10 mouse cellular contexts compared by ENCODE assay signal in the genomic region with DNA sequence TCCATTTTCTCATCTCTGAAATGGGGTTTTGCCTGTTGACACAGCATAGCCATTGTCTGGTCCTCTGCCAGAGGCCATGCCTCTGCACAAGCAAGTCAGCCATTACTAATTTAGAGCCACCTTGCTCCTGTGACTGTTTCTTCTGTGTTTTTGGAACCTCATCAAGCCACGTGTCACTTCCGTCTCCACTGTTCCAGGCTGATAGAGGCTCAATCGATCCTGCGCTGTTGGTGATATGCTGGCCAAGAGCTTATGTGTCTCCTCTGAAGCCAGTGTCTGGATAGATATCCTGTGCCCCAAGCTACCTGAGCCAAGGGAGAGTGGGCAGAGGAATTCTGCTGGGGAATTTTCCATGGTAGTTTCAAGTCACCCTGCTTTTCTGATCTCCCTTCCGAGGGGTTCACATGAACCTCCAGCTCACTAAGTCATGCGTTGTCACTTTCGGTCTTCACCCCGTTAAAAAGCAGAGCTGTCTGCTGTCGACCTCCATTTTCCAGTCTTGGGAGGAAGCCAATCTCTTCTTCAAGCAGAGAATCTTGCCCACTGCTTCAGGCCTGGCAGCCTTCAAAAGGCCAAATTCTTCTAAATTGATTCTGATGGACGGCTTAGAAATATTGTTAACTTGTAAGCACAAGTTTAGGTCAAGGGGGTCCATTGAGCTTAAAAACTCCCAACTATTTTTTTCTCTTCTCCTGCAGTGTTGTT.
A peak's percentile ranks its signal among the peaks of the same experiment; 100 is the strongest.
DNase-seq lines count a peak whose midpoint lies in the region; ATAC-seq lines count a peak whose summit lies in the region.
"Had no signal": no experiment of that assay in that cellular context is flagged by ENCODE, and none has a peak within 500 bp of the region (broad histone marks: within the 10 kb centered on the region; RNA-seq: fewer than 3 reads in every experiment).

No protein-coding gene starts in this region.

- H3K4me1 ChIP-seq in forebrain, embryonic 13.5 days, result peaks cover 81% of the 10 kb centered on the region
- H3K4me1 ChIP-seq in midbrain, embryonic 16.5 days (ENCODE audit: control insufficient read depth, insufficient read depth, low read length), result peaks cover 36% of the 10 kb centered on the region

- no peaks in the 10 kb centered on the region for H3K27me3 ChIP-seq in forebrain, embryonic 13.5 days
- no peaks in the 10 kb centered on the region for H3K27me3 ChIP-seq in midbrain, embryonic 16.5 days (ENCODE audit: control insufficient read depth, insufficient read depth, low read depth, low read length)
- H3K27me3 ChIP-seq: Patski had no signal

- no peak overlapping the region for H3K4me3 ChIP-seq in forebrain, embryonic 13.5 days
- H3K4me3 ChIP-seq in midbrain, embryonic 16.5 days (ENCODE audit: low read depth, low read length), result 0 out of 2 replicates have a peak overlapping the region, but pooled peaks have one; percentile 0

- peak overlapping the region; percentile 63 for H3K4me2 ChIP-seq in forebrain, embryonic 13.5 days
- H3K4me2 ChIP-seq in midbrain, embryonic 16.5 days (ENCODE audit: low read length), result peak overlapping the region; percentile 60

- no peak overlapping the region for H3K9ac ChIP-seq in forebrain, embryonic 13.5 days
- peak overlapping the region; percentile 32 for H3K9ac ChIP-seq in midbrain, embryonic 16.5 days (ENCODE audit: low read depth, low read length)
- H3K9ac ChIP-seq: liver, postnatal 0 days had no signal

- no peak for ATAC-seq in forebrain, embryonic 13.5 days
- ATAC-seq in midbrain, embryonic 16.5 days, result no peak
- ATAC-seq: liver, postnatal 0 days; Patski had no signal

- peak overlapping the region; percentile 65 for H3K27ac ChIP-seq in forebrain, embryonic 13.5 days
- H3K27ac ChIP-seq in midbrain, embryonic 16.5 days (ENCODE audit: low read length), result peak overlapping the region; percentile 60

- 41% methylated on average over 10 of the region's 10 CpGs for WGBS in forebrain, embryonic 13.5 days
- WGBS in midbrain, embryonic 16.5 days, result 56% methylated on average over 10 of the region's 10 CpGs

- DNase-seq in left cerebral cortex, postnatal 4 days, result peak; percentile 36
- DNase-seq in left cerebral cortex, adult 11 months (ENCODE audit: low spot score), result no peak
- peak; percentile 90 for DNase-seq in cerebellum, adult 9-11 months
- no peak for DNase-seq in testis, postnatal 14 days (ENCODE audit: low spot score)
- DNase-seq in spleen, postnatal 36 days (ENCODE audit: low spot score in 2 of 2), result no peak
- DNase-seq in embryo, embryonic 10 days (ENCODE audit: low spot score), result no peak
- DNase-seq: liver, postnatal 0 days had no signal

- H3K36me3 ChIP-seq in forebrain, embryonic 13.5 days (ENCODE audit: poor library complexity, severe bottlenecking), result no peaks in the 10 kb centered on the region
- H3K36me3 ChIP-seq in midbrain, embryonic 16.5 days (ENCODE audit: control insufficient read depth, insufficient read depth, low read length), result no peaks in the 10 kb centered on the region

- no peaks in the 10 kb centered on the region for H3K9me3 ChIP-seq in forebrain, embryonic 13.5 days (replicated peaks)
- no peaks in the 10 kb centered on the region for H3K9me3 ChIP-seq in midbrain, embryonic 16.5 days (replicated peaks; ENCODE audit: control insufficient read depth, low read length, poor library complexity, severe bottlenecking)

- intact Hi-C loops in left cerebral cortex, postnatal 4 days (cut with DNase I), result no loop called here

Comparison
In these comparisons a context has a peak if more than half of its experiments do, and no peak if none do; other contexts are left out.
1. DNase-seq: peak in left cerebral cortex, postnatal 4 days (single experiment) and cerebellum, adult 9-11 months (single experiment); none in left cerebral cortex, adult 11 months (single experiment), testis, postnatal 14 days (single experiment), spleen, postnatal 36 days (0 of 2) and embryo, embryonic 10 days (single experiment).